Mouse (Mus musculus): ENCODE data around the gene Olfm1. TPM values are rescaled to one million over a fixed set of nuclear protein-coding genes. Genes with fewer than 3 reads are reported as not detected.

Olfm1 gene
- polyA plus RNA-seq, 1 experiment from 2014 or later = 14.8 TPM

GRCm38 (mm10) chr2:28221803-28222202 is 29.0 kb downstream of the Olfm1 start:
- Histone ChIP-seq H3K4me1 (replicated peaks; ENCODE audit: control insufficient read depth, insufficient read depth, low read length) (no peaks in the 10 kb centered on the region), H3K4me3 (ENCODE audit: low read depth, low read length) (no peak overlapping the region)

GRCm38 (mm10) chr2:28224819-28225218 is 32.0 kb downstream of the Olfm1 start:
- WGBS = 71% methylated on average over 5 of the region's 5 CpGs
- H3K4me1 ChIP-seq (replicated peaks; ENCODE audit: control insufficient read depth, insufficient read depth, low read length) = no peaks in the 10 kb centered on the region

More at GRCm38 (mm10) chr2:28221803-28222202, 29.0 kb downstream of the Olfm1 start:
- no peak overlapping the region for H3K9ac ChIP-seq (ENCODE audit: low read depth, low read length)
- H3K27me3 ChIP-seq (replicated peaks; ENCODE audit: control insufficient read depth, insufficient read depth, low read length) = no peaks in the 10 kb centered on the region
- H3K4me2 ChIP-seq (replicated peaks; ENCODE audit: low read depth) = no peak overlapping the region
- no peaks in the 10 kb centered on the region for H3K9me3 ChIP-seq (ENCODE audit: control insufficient read depth)
- no peaks in the 10 kb centered on the region for H3K36me3 ChIP-seq (ENCODE audit: control insufficient read depth, insufficient read depth)
- 48% methylated on average over 2 of the region's 2 CpGs for WGBS
- ATAC-seq = no peak
- TF ChIP-seq CTCF (IDR thresholded peaks at IDR 0.05; ENCODE audit: low read depth) = peak; percentile 24; the same call in 1 of the 2 replicates
- H3K27ac ChIP-seq (ENCODE audit: low read depth, low read length) = no peak overlapping the region

GRCm38 (mm10) chr2:28225906-28226305 is 33.1 kb downstream of the Olfm1 start:
- Histone ChIP-seq H3K36me3 (ENCODE audit: control insufficient read depth, insufficient read depth) (peaks cover 10% of the 10 kb centered on the region; the same call in 1 of the 2 replicates), H3K4me2 (replicated peaks; ENCODE audit: low read depth) (no peak overlapping the region), H3K9ac (ENCODE audit: low read depth, low read length) (no peak overlapping the region), H3K4me3 (ENCODE audit: low read depth, low read length) (no peak overlapping the region), H3K27ac (ENCODE audit: low read depth, low read length) (no peak overlapping the region), H3K27me3 (replicated peaks; ENCODE audit: control insufficient read depth, insufficient read depth, low read length) (no peaks in the 10 kb centered on the region), H3K9me3 (ENCODE audit: control insufficient read depth) (no peaks in the 10 kb centered on the region), H3K4me1 (replicated peaks; ENCODE audit: control insufficient read depth, insufficient read depth, low read length) (no peaks in the 10 kb centered on the region)
- 75% methylated on average over 3 of the region's 3 CpGs for WGBS
- no peak for ATAC-seq
- no peak for TF ChIP-seq CTCF (IDR thresholded peaks at IDR 0.05; ENCODE audit: low read depth)

More at GRCm38 (mm10) chr2:28224819-28225218, 32.0 kb downstream of the Olfm1 start:
- TF ChIP-seq CTCF (IDR thresholded peaks at IDR 0.05; ENCODE audit: low read depth) = no peak
- no peak for ATAC-seq
- Histone ChIP-seq H3K4me3 (ENCODE audit: low read depth, low read length) (no peak overlapping the region), H3K36me3 (ENCODE audit: control insufficient read depth, insufficient read depth) (peaks cover 6% of the 10 kb centered on the region; the same call in 1 of the 2 replicates), H3K27ac (ENCODE audit: low read depth, low read length) (no peak overlapping the region), H3K4me2 (replicated peaks; ENCODE audit: low read depth) (no peak overlapping the region), H3K9ac (ENCODE audit: low read depth, low read length) (no peak overlapping the region), H3K9me3 (ENCODE audit: control insufficient read depth) (no peaks in the 10 kb centered on the region), H3K27me3 (replicated peaks; ENCODE audit: control insufficient read depth, insufficient read depth, low read length) (no peaks in the 10 kb centered on the region)

DNA sequence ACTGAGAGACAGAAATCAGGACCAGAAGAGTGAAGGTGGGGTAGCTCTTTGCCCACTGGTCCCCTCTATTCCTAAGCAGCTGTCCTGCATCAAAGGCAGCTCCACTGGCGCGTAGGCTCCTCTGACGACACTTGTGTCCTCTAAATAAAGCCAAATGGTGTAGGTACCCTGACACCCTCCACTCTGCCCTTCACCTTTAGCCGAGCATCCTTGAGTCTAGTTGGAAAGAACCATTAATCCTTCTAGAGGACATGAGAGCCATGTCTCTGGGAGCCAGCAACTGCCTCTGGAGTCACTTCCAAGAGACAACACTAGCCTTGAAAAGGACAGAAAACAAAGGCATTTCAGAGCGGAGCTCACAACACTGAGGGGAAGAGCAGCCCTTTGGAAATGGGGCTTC is 34.2 kb downstream of the Olfm1 start:
- no peak for ATAC-seq
- Histone ChIP-seq H3K4me1 (replicated peaks; ENCODE audit: control insufficient read depth, insufficient read depth, low read length) (no peaks in the 10 kb centered on the region), H3K27ac (ENCODE audit: low read depth, low read length) (no peak overlapping the region), H3K36me3 (ENCODE audit: control insufficient read depth, insufficient read depth) (peaks cover 10% of the 10 kb centered on the region; the same call in 1 of the 2 replicates), H3K4me3 (ENCODE audit: low read depth, low read length) (no peak overlapping the region), H3K9ac (ENCODE audit: low read depth, low read length) (no peak overlapping the region), H3K27me3 (replicated peaks; ENCODE audit: control insufficient read depth, insufficient read depth, low read length) (no peaks in the 10 kb centered on the region), H3K9me3 (ENCODE audit: control insufficient read depth) (no peaks in the 10 kb centered on the region), H3K4me2 (replicated peaks; ENCODE audit: low read depth) (no peak overlapping the region)
- TF ChIP-seq CTCF (IDR thresholded peaks at IDR 0.05; ENCODE audit: low read depth) = no peak
- WGBS = 79% methylated on average over 5 of the region's 5 CpGs

DNA sequence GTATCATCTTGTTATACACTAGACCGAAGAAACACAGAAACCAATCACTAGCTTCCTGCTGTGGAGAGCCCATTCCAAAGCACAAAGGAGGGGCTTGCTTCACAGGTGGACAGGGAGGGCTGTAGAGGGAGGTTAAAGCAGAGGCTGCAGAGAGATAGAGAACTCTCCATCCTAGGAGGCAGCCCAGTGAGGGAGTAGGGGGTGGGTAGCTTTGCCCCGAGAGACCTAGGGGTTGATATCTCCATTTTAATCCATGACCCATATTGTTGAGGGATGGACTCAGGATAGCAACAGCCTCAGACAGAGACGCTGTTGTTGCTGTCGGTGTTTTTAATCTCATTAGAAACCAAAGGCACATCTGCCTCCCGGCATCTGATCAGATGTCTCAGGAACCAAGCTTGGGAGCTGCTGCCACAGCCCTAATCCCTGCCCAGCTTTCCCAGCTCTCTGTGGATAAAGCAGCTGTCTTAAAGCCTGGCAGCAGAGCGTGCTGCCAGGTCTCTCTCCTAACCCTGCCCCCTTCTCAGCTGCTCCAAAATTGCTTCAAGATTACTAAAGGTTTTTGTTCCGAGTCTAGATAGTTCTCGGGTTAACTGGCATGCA is 34.9 kb downstream of the Olfm1 start:
- no peak for TF ChIP-seq CTCF (IDR thresholded peaks at IDR 0.05; ENCODE audit: low read depth)
- Histone ChIP-seq H3K4me1 (replicated peaks; ENCODE audit: control insufficient read depth, insufficient read depth, low read length) (no peaks in the 10 kb centered on the region), H3K9me3 (ENCODE audit: control insufficient read depth) (no peaks in the 10 kb centered on the region), H3K27me3 (replicated peaks; ENCODE audit: control insufficient read depth, insufficient read depth, low read length) (no peaks in the 10 kb centered on the region), H3K4me2 (replicated peaks; ENCODE audit: low read depth) (no peak overlapping the region), H3K4me3 (ENCODE audit: low read depth, low read length) (no peak overlapping the region), H3K9ac (ENCODE audit: low read depth, low read length) (no peak overlapping the region), H3K27ac (ENCODE audit: low read depth, low read length) (no peak overlapping the region), H3K36me3 (ENCODE audit: control insufficient read depth, insufficient read depth) (peaks cover 10% of the 10 kb centered on the region; the same call in 1 of the 2 replicates)
- 70% methylated on average over 8 of the region's 8 CpGs for WGBS
- no peak for ATAC-seq

GRCm38 (mm10) chr2:28228364-28228763 is 35.6 kb downstream of the Olfm1 start:
- 91% methylated on average over 4 of the region's 4 CpGs for WGBS
- H3K9me3 ChIP-seq (ENCODE audit: control insufficient read depth) = no peaks in the 10 kb centered on the region
- no peaks in the 10 kb centered on the region for H3K27me3 ChIP-seq (replicated peaks; ENCODE audit: control insufficient read depth, insufficient read depth, low read length)
- ATAC-seq = no peak
- no peak overlapping the region for H3K4me2 ChIP-seq (replicated peaks; ENCODE audit: low read depth)
- H3K36me3 ChIP-seq (ENCODE audit: control insufficient read depth, insufficient read depth) = peaks cover 10% of the 10 kb centered on the region; the same call in 1 of the 2 replicates
- H3K9ac ChIP-seq (ENCODE audit: low read depth, low read length) = no peak overlapping the region
- TF ChIP-seq CTCF (IDR thresholded peaks at IDR 0.05; ENCODE audit: low read depth) = no peak
- H3K4me1 ChIP-seq (replicated peaks; ENCODE audit: control insufficient read depth, insufficient read depth, low read length) = no peaks in the 10 kb centered on the region
- no peak overlapping the region for H3K27ac ChIP-seq (ENCODE audit: low read depth, low read length)
- H3K4me3 ChIP-seq (ENCODE audit: low read depth, low read length) = no peak overlapping the region
